28 mouse cellular contexts compared by ENCODE assay signal in the genomic region with DNA sequence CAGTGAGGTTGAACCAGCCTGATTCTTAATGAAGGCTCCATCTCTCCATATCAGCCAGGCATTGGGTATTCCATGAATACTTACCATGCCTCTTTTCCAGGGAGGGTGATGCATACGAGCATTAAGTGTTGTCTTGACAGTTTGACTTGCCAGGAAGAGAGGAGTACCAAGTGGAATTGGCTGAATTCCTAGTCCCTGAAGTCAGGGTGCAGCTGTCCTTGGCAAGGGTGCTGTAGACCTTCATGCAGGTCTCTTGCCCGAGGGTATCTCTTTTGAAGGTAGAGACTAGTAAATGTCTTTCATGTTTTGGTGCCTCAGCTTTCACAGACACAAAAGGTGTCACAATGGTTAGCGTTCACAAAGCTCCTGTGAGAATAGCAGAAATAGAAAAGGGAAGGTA. TPM values are rescaled to one million over a fixed set of nuclear protein-coding genes. Genes with fewer than 3 reads are reported as not detected.
"Had no signal": no experiment of that assay in that cellular context is flagged by ENCODE, and none has a peak within 500 bp of the region (broad histone marks: within the 10 kb centered on the region; RNA-seq: fewer than 3 reads in every experiment).

No protein-coding gene starts in this region.

- DNase-seq: cerebellum, adult 8-10 months; cerebellum, adult 9-10 months; cerebellum, adult 9-11 months; cerebellum, postnatal 10 days; cerebellum, postnatal 14 days; cerebellum, postnatal 25 days; cerebellum, postnatal 36 days; embryo, embryonic 11 days; forebrain, postnatal 0 days; gastrocnemius, adult 2 months; gastrocnemius, postnatal 10 days; gastrocnemius, postnatal 14 days; gastrocnemius, postnatal 25 days; gastrocnemius, postnatal 36 days; heart, adult 18-20 months; heart, adult 2 months had no signal

- H3K36me3 ChIP-seq: embryonic facial prominence, embryonic 12.5 days; embryonic facial prominence, embryonic 13.5 days; embryonic facial prominence, embryonic 15.5 days; forebrain, embryonic 12.5 days; forebrain, embryonic 15.5 days had no signal

- H3K9ac ChIP-seq: embryonic facial prominence, embryonic 12.5 days; embryonic facial prominence, embryonic 13.5 days; embryonic facial prominence, embryonic 15.5 days; forebrain, embryonic 12.5 days; forebrain, embryonic 13.5 days; forebrain, embryonic 15.5 days; forebrain, postnatal 0 days had no signal

- H3K27ac ChIP-seq: embryonic facial prominence, embryonic 10.5 days; embryonic facial prominence, embryonic 12.5 days; embryonic facial prominence, embryonic 13.5 days; embryonic facial prominence, embryonic 15.5 days; forebrain, embryonic 10.5 days; forebrain, embryonic 12.5 days; forebrain, embryonic 13.5 days; forebrain, embryonic 15.5 days; gastrocnemius, adult 2 months; heart, adult 2 months had no signal

- H3K4me1 ChIP-seq: embryonic facial prominence, embryonic 10.5 days; embryonic facial prominence, embryonic 12.5 days had no signal

- H3K9me3 ChIP-seq: embryonic facial prominence, embryonic 10.5 days; embryonic facial prominence, embryonic 12.5 days; embryonic facial prominence, embryonic 13.5 days; embryonic facial prominence, embryonic 15.5 days; forebrain, embryonic 10.5 days; forebrain, embryonic 12.5 days; forebrain, embryonic 13.5 days; forebrain, embryonic 15.5 days had no signal

- ATAC-seq: forebrain, embryonic 13.5 days; forebrain, embryonic 14.5 days; forebrain, embryonic 15.5 days; forebrain, embryonic 16.5 days; forebrain, postnatal 0 days had no signal

- H3K4me2 ChIP-seq: embryonic facial prominence, embryonic 12.5 days; embryonic facial prominence, embryonic 13.5 days; embryonic facial prominence, embryonic 15.5 days; forebrain, embryonic 12.5 days; forebrain, embryonic 13.5 days; forebrain, embryonic 15.5 days had no signal

- H3K4me3 ChIP-seq: embryonic facial prominence, embryonic 10.5 days; embryonic facial prominence, embryonic 12.5 days; embryonic facial prominence, embryonic 13.5 days; embryonic facial prominence, embryonic 15.5 days; erythroblast, embryonic 14.5 days; forebrain, embryonic 10.5 days; forebrain, embryonic 12.5 days; forebrain, embryonic 13.5 days; forebrain, embryonic 15.5 days; gastrocnemius, adult 2 months; heart, adult 2 months had no signal

- H3K27me3 ChIP-seq: embryonic facial prominence, embryonic 12.5 days; embryonic facial prominence, embryonic 13.5 days; embryonic facial prominence, embryonic 15.5 days; forebrain, embryonic 12.5 days; forebrain, embryonic 13.5 days; forebrain, embryonic 15.5 days had no signal

RNA-seq across cellular contexts. Expression of gene Gli3, which starts 59.1 kb away (rescaled TPM):
- total RNA-seq: granulocyte monocyte progenitor cell, adult 5-6 weeks had no signal
- polyA plus RNA-seq: erythroblast, embryonic 14.5 days had no signal
